Mouse (Mus musculus) kidney, postnatal 14 days (tissue): Measurements from ENCODE around the gene Slc25a45.

ENCODE experiments used
- DNase-seq: peaks from one replicate; pipeline ENCODE4 v3.0.0; 2022; ENCODE audit warnings: mixed read lengths

Gene Slc25a45

DNA sequence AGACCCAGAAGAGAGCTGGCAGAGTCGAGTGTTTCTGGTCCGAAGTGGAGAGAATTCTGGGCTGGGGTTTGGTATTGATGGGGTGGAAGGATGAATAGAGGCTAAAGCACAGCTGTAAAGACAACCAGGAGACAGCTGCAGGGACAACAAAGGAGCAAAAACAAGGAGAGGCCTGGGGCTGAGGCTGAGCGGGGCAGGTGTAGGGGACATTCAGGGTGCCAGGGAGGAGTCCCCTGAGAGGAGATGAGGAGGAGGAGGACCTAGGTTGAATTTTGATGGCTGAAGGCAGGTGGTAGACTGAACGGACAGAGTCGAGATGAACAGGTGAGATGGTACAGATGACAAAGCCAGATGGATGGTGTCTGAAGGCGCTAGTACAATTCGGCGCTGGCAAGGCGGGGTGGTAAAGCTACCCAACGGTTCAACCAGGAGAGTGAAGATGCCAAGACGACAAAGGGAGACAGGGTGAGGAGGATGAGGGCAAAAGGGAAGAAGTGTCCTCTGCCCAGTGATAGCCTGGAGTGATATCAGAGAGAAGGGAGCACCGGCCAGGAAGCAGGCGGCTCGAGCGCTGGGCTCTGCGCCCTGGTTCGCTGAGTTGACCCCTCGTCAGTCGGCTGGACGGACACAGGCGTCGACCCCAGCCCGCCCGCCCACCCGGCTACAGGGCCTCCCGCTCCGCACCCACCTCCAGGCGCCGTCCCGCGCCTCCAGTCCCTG lies 15.8 kb downstream of the Slc25a45 start:
- DNase-seq: no peak

GRCm38 (mm10) chr19:5894002-5894678 lies 16.5 kb downstream of the Slc25a45 start, which contains the start of gene Tigd3:
Gene Tigd3 (minus strand): TSS chr19:5894149.
- DNase-seq: peak; percentile 97

GRCm38 (mm10) chr19:5907275-5907674 lies 29.7 kb downstream of the Slc25a45 start:
- DNase-seq: no peak

- no peak for DNase-seq
Observed at GRCm38 (mm10) chr19:5910221-5910620, 32.6 kb downstream of the Slc25a45 start.

- DNase-seq: no peak
Observed at GRCm38 (mm10) chr19:5911430-5912102, 34.0 kb downstream of the Slc25a45 start.

GRCm38 (mm10) chr19:5912103-5913006 lies 34.7 kb downstream of the Slc25a45 start:
- peak; percentile 100 for DNase-seq

DNA sequence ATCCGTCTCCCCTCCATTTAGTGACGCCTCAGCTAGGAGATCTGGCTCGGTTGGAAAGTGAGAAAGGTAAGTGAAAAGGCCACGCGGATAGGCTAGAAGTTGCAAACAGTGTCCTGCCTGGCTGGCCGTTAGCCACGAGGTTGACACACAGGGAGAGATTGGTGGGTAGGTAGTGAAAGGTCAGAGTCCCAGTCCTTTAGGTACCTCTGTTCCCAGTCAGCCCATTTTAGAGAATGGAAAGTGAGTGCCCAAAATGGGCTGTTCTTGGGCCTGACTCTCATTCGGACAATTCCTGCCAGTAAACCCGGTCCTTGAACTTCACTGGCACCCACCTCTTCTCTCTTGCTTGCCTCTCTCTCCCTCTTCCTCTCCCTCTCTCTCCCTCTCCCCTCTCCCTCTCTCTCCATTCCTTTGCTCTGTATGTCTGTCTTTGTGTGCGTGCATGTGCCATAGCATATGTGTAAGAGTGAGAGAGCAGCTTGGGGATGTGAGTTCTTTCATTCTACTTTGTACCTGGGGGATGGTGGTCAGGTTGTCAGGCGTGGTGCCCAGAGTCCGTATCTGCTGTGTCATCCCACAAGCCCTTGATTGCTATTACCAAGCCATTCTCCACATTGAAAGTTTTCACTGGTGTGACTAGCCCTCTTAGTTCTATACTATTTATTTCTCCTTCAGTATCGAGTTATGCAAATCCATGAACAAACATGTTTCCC lies 35.6 kb downstream of the Slc25a45 start, which contains the start of gene Dpf2:
Gene Dpf2 (minus strand): TSS at position 4 of the 713 bp plus-strand sequence.
- DNase-seq: no peak

GRCm38 (mm10) chr19:5921715-5922114 lies 44.1 kb downstream of the Slc25a45 start:
- peak; percentile 66 for DNase-seq

- peak; percentile 43 for DNase-seq
Observed at GRCm38 (mm10) chr19:5922119-5922942, 44.7 kb downstream of the Slc25a45 start.

DNA sequence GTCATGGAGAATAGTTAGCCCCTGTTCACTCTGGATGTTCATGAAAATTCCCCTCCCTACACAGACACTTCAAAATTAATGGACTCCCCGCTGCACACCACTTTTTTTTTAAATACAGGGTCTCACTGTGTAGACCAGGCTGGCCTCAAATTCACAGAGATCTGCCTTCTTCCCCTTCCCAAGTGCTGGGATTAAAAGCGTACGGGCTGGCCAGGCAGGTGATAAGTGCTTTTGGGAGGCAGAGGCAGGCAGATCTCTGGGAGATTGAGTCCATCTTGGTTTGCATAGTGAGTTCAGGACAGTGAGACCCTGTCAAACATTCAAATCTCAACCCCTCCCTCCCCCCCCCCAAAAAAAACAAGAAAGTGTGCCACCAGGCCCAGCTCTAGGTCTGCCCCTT lies 45.4 kb downstream of the Slc25a45 start:
- no peak for DNase-seq

- peak; percentile 95 for DNase-seq
Observed at GRCm38 (mm10) chr19:5923990-5924712, 46.5 kb downstream of the Slc25a45 start.

GRCm38 (mm10) chr19:5924713-5925093 lies 47.1 kb downstream of the Slc25a45 start, which contains the start of gene Cdc42ep2:
Gene Cdc42ep2 (minus strand): TSS chr19:5924816.
- DNase-seq: peak; percentile 98

DNA sequence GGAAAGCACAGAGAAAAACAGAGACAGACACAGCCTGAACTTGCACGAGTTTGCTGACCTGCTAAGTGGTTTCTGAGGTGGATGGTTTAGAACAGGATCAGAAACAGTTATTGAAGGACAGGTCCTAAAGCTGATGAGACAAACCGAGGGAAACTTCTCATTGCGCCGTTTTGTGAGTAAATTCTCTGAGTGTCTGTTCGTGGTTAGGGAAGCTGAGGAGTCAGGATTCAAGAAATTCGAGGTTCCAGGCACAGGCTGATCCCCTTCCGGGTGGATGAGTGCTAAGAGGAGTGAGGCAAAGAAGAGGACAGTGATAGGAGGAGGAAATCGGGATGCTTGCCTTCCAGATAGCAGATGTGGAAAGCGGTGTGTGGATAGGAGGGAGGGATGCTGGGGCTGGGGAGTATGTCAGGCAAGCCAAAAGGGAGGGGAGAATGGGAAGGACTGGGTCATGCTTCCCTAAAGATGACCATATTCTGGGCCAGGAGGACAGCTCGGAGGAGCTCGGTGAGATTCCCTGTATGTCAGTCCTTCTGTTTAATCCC lies 47.8 kb downstream of the Slc25a45 start:
- DNase-seq: no peak

GRCm38 (mm10) chr19:5927026-5927425 lies 49.4 kb downstream of the Slc25a45 start:
- DNase-seq: peak; percentile 68

GRCm38 (mm10) chr19:5927532-5927931 lies 49.9 kb downstream of the Slc25a45 start:
- no peak for DNase-seq

- peak; percentile 37 for DNase-seq
Observed at GRCm38 (mm10) chr19:5928104-5928503, 50.5 kb downstream of the Slc25a45 start.

DNA sequence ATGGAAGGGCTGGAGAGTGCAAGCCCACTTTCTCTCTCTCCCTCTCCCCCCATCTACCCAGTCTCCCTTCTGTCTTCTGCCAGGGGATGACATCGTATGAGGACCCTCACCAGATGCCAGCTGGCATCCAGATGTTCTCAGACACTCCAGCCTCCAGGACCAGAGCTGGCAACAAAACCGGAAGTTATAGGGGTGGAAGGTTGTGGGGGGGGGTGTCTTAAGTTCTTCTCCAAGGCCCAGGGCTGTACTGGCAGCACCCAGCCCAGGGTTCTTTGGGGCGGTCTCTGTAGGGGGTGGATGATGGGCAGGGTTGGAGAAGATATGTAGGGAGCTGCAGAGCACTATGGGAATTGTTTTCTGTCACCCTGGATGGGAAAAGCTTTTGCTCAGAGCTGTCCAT lies 50.9 kb downstream of the Slc25a45 start:
- no peak for DNase-seq

- DNase-seq: peak; percentile 91
Observed at GRCm38 (mm10) chr19:5929634-5930596, 52.3 kb downstream of the Slc25a45 start.

GRCm38 (mm10) chr19:5935266-5935665 lies 57.7 kb downstream of the Slc25a45 start:
- peak; percentile 79 for DNase-seq
